Comparison of ENCODE assay signal across 21 mouse cellular contexts in genomic region chr1:137042414-137043010, GRCm38 (mm10).
"Had no signal": no experiment of that assay in that cellular context is flagged by ENCODE, and none has a peak within 500 bp of the region (broad histone marks: within the 10 kb centered on the region; RNA-seq: fewer than 3 reads in every experiment).

No protein-coding gene starts in this region.

- H3K27ac ChIP-seq: kidney, postnatal 0 days; layer of hippocampus, adult 2 months; limb, embryonic 10.5 days; limb, embryonic 13.5 days; liver, embryonic 12.5 days; liver, embryonic 15.5 days; lung, embryonic 15.5 days; midbrain, embryonic 12.5 days; stomach, embryonic 15.5 days had no signal

- H3K4me1 ChIP-seq: limb, embryonic 10.5 days; limb, embryonic 13.5 days; liver, embryonic 12.5 days; liver, embryonic 15.5 days; lung, embryonic 15.5 days; midbrain, embryonic 12.5 days; stomach, embryonic 15.5 days had no signal

- ATAC-seq: intestine, embryonic 16.5 days; liver, embryonic 12.5 days had no signal

- H3K27me3 ChIP-seq: limb, embryonic 13.5 days; liver, embryonic 12.5 days; liver, embryonic 15.5 days; lung, embryonic 15.5 days; midbrain, embryonic 12.5 days; stomach, embryonic 15.5 days had no signal

- H3K36me3 ChIP-seq: limb, embryonic 10.5 days; limb, embryonic 13.5 days; liver, embryonic 12.5 days; liver, embryonic 15.5 days; lung, embryonic 15.5 days; midbrain, embryonic 12.5 days; stomach, embryonic 15.5 days had no signal

- H3K4me3 ChIP-seq: layer of hippocampus, adult 2 months; limb, embryonic 10.5 days; limb, embryonic 13.5 days; liver, embryonic 12.5 days; liver, embryonic 15.5 days; lung, embryonic 15.5 days; megakaryocyte, embryonic 14.5 days; midbrain, embryonic 12.5 days; stomach, embryonic 15.5 days had no signal

- H3K9me3 ChIP-seq: limb, embryonic 10.5 days; limb, embryonic 13.5 days; liver, embryonic 12.5 days; liver, embryonic 15.5 days; lung, embryonic 15.5 days; midbrain, embryonic 12.5 days; stomach, embryonic 15.5 days had no signal

- H3K9ac ChIP-seq: limb, embryonic 13.5 days; liver, embryonic 12.5 days; liver, embryonic 15.5 days; lung, embryonic 15.5 days; midbrain, embryonic 12.5 days; stomach, embryonic 15.5 days had no signal

- DNase-seq: kidney, adult 2 months; kidney, postnatal 25 days; layer of hippocampus, adult 9-11 months; liver; lung, adult 18-20 months; lung, postnatal 10 days; lung, postnatal 36 days; right cerebral cortex, postnatal 25 days; spleen, adult 18-20 months; thymus, postnatal 25 days had no signal

- H3K4me2 ChIP-seq: limb, embryonic 13.5 days; liver, embryonic 12.5 days; liver, embryonic 15.5 days; lung, embryonic 15.5 days; midbrain, embryonic 12.5 days; stomach, embryonic 15.5 days had no signal
